Mouse (Mus musculus): ENCODE data around the gene Zfp618.

- TF ChIP-seq CTCF (IDR thresholded peaks at IDR 0.05; ENCODE audit: low read depth): no peak
- TF ChIP-seq EP300 (IDR thresholded peaks at IDR 0.05; ENCODE audit: low read depth): no peak
These were observed 136.7 kb downstream of the Zfp618 start for GRCm38 (mm10) chr4:63102025-63102424.

Data from heart, postnatal 0 days (tissue).